Mouse (Mus musculus) heart, embryonic 13.5 days (tissue): ENCODE results near the gene Anapc7. TPM values are rescaled to one million over a fixed set of nuclear protein-coding genes. Genes with fewer than 3 reads are reported as not detected.
"Not testable (repeated sequence)": the region's sequence is repeated elsewhere in the genome, so short reads cannot be mapped to it uniquely, and the experiment has no call there.

ENCODE experiments used
- ATAC-seq: fragments of 200-750 bp; cut with Nextera tagmentation; 2 replicates; pipeline ENCODE4 v1.8.0; 2017; ENCODE audit warnings: moderate TSS enrichment; ENCODE audit not compliant: insufficient number of reproducible peaks, low FRiP score, low TSS enrichment; ENCODE audit errors: extremely low read depth
- H3K27ac ChIP-seq: fragments of 300-500 bp; sonication (generic); replicated peaks from 2 replicates; pipeline ENCODE4 v1.5.1; 2015; ENCODE audit warnings: moderate library complexity, mild to moderate bottlenecking, inconsistent platforms
- H3K27me3 ChIP-seq: fragments of 300-500 bp; sonication (generic); replicated peaks from 2 replicates; pipeline ENCODE4 v1.6.1; 2015; ENCODE audit warnings: mild to moderate bottlenecking, inconsistent platforms
- H3K36me3 ChIP-seq: fragments of 300-500 bp; sonication (generic); 2 replicates; pipeline ENCODE4 v1.6.1; 2015; ENCODE audit warnings: mild to moderate bottlenecking, inconsistent platforms
- H3K4me1 ChIP-seq: fragments of 300-500 bp; sonication (generic); 2 replicates; pipeline ENCODE4 v1.6.1; 2015; ENCODE audit warnings: inconsistent platforms
- H3K4me2 ChIP-seq: fragments of 300-500 bp; sonication (generic); 2 replicates; pipeline ENCODE4 v1.6.1; 2015; ENCODE audit warnings: inconsistent platforms, mild to moderate bottlenecking, moderate library complexity
- H3K4me3 ChIP-seq: fragments of 300-500 bp; sonication (generic); 2 replicates; pipeline ENCODE4 v1.5.1; 2015; ENCODE audit warnings: moderate library complexity, mild to moderate bottlenecking, inconsistent platforms
- H3K9ac ChIP-seq: fragments of 300-500 bp; sonication (generic); 2 replicates; pipeline ENCODE4 v1.6.1; 2015; ENCODE audit warnings: inconsistent platforms, mild to moderate bottlenecking, moderate library complexity
- H3K9me3 ChIP-seq: fragments of 300-500 bp; sonication (generic); 2 replicates; pipeline ENCODE4 v1.6.1; 2016; ENCODE audit warnings: inconsistent platforms
- WGBS: fragments of 180-500 bp; shearing (Covaris S2); methylation state at CpG from one replicate; pipeline ENCODE4 v1.1.7; 2015; ENCODE audit warnings: mixed read lengths; 5-methylcytosine and 5-hydroxymethylcytosine counted together
- polyA plus RNA-seq: library from polyadenylated mRNA; unstranded; fragments of >200 nt; fragmentation: Nextera tagmentation; extraction: Ambion mirVana; gene quantifications from 2 replicates; pipeline ENCODE4 v1.2.1, GENCODE M21; 2015

Anapc7 gene
- polyA plus RNA-seq, 1 experiment from 2014 or later: 35.5 TPM

DNA sequence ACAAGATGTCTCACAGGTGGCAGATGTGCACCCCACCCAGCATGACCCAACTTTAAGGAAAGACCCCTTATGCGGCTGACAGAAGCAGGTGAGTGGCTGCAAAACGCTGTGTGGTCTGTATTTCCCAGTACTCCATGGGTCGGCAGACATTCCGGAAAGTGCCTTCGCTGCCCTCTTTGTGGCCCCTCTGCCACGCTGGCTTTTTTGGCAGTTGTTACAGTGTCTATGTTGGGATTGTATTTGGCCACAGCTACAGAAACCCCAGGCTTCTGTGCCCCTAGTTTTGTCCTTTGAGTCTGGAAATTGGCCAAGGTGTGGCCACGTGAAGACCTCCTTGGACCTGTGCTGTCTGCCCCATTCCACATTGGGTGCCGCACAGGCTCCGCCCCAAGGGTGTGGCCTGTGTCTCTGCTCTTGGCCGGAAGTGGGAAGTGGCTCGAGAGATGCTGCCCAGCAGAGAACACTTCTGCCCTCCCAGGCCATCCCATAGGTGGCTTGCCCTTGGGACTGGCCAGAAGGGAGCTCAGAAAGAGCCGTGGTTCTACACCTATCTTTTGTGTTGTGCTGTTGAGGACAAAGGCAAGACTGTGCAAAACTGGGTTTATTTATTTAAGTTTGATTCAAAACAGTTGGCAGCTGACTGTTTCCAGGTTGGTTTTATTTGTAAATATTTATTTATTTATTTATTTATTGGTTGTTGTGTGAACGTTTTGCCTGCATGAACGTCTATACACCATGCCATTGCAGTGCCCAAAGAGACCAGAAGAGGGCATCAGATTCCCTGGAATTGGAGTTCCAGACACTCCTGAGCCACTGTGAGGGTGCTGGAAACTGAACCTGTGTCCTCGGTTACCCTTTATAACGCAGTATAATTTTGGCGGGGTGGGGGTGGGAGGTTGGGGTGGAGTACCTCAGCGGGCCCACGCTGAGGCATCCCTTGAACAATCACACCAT lies 11.5 kb upstream of the Anapc7 start:
- peaks cover 3% of the 10 kb centered on the region; the same call in 1 of the 2 replicates for H3K9me3 ChIP-seq
- no peaks in the 10 kb centered on the region for H3K4me1 ChIP-seq
- H3K9ac ChIP-seq: no peak overlapping the region
- H3K27ac ChIP-seq: no peak overlapping the region
- ATAC-seq: no peak
- H3K4me2 ChIP-seq: no peak overlapping the region
- no peak overlapping the region for H3K4me3 ChIP-seq
- peaks cover 46% of the 10 kb centered on the region for H3K36me3 ChIP-seq
- no peaks in the 10 kb centered on the region for H3K27me3 ChIP-seq
- 86% methylated on average over 19 of the region's 19 CpGs for WGBS

DNA sequence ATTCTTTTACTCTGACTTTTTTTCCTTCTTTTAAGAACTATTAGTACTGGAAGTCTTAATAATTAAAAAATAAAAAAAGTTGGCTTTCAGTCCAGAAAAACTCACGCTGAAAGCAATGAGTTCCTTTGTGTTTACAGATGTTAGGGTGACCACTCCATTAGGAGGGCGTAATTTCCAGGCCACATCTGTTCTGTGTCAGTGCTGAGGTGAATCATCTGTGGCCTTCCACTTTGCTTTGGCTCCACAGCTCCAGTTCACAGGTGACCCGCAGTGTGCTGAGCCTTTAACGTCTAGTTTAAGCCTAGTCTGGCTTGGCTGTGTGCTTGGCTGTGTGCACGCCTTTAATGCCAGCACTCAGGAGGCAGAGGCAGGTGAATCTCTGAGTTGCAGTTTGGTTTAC lies 9.6 kb upstream of the Anapc7 start:
- Histone ChIP-seq H3K4me3 (no peak overlapping the region), H3K27ac (no peak overlapping the region), H3K4me1 (no peaks in the 10 kb centered on the region), H3K9me3 (no peaks in the 10 kb centered on the region), H3K9ac (no peak overlapping the region), H3K36me3 (peaks cover 26% of the 10 kb centered on the region), H3K4me2 (no peak overlapping the region), H3K27me3 (no peaks in the 10 kb centered on the region)
- no peak for ATAC-seq
- WGBS: 76% methylated on average over 5 of the region's 5 CpGs

DNA sequence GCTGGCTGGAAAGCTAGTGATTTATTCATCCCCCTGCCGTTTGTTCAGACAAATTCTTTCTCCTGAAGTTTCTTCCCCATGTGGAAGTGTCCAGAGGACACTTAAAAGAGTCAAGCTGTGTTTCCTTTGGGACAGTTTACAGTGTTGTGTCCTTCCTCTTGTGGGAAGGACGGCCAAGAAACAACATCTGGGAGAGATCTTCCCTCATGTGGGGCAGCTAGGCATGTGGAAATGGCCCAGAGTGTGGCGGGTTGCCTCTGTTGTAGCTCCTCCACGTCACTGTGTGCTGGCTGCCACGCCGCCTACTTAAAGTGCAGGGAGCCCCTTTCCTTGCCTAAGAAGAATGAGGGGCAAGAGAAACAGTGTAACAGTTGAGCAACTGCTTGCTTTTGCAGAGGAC lies 8.7 kb upstream of the Anapc7 start:
- Histone ChIP-seq H3K4me3 (no peak overlapping the region), H3K9ac (no peak overlapping the region), H3K9me3 (no peaks in the 10 kb centered on the region), H3K27ac (no peak overlapping the region), H3K36me3 (peaks cover 17% of the 10 kb centered on the region), H3K4me2 (no peak overlapping the region), H3K27me3 (no peaks in the 10 kb centered on the region), H3K4me1 (no peaks in the 10 kb centered on the region)
- 57% methylated on average over 6 of the region's 6 CpGs for WGBS
- ATAC-seq: no peak

DNA sequence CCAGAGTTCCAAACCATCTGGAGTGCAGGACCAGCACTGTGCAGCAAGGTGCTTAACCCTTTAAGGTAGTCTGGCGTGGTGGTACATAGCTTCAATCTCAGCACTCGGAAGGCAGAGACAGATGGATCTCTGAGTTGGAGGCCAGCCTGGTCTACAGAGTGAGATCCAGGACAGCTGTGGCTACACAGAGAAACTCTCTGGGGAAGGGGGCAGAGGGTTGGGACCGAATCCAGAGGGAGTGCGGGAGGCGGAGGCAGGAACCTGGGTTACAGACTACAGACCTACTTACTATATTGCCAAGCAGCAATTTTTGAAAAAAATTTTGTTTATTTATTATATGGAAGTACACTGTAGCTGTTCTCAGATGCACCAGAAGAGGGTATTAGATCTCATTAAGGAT lies 7.1 kb upstream of the Anapc7 start:
- H3K4me1 ChIP-seq: no peaks in the 10 kb centered on the region
- no peak overlapping the region for H3K27ac ChIP-seq
- no peak overlapping the region for H3K4me3 ChIP-seq
- no peak for ATAC-seq
- peaks cover 14% of the 10 kb centered on the region for H3K36me3 ChIP-seq
- H3K27me3 ChIP-seq: no peaks in the 10 kb centered on the region
- H3K4me2 ChIP-seq: no peak overlapping the region
- WGBS: 87% methylated on average over 5 of the region's 5 CpGs
- no peak overlapping the region for H3K9ac ChIP-seq
- H3K9me3 ChIP-seq: no peaks in the 10 kb centered on the region

DNA sequence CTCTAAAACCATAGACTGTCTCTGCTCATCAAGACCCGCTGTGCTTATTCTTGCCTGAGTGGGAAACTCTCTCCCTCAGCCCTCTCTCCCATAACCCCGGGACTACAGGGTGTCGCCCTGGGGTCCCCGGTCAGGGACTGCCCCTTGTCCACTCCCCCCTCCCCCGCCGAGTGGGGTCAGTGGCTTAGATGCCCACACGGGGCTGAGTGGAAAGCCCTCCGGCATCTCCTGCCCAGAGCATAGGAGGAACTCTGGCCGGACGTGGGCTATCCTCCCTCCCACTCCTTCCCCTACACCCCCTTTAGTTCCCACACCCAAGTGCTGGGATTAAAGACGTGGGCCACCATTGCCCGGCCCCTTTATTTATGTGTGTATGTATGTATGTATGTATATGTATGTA lies 6.0 kb upstream of the Anapc7 start:
- Histone ChIP-seq H3K36me3 (peaks cover 3% of the 10 kb centered on the region), H3K4me2 (no peak overlapping the region), H3K27me3 (no peaks in the 10 kb centered on the region), H3K4me3 (no peak overlapping the region), H3K4me1 (no peaks in the 10 kb centered on the region), H3K9ac (no peak overlapping the region), H3K9me3 (no peaks in the 10 kb centered on the region), H3K27ac (no peak overlapping the region)
- no peak for ATAC-seq
- 86% methylated on average over 12 of the region's 12 CpGs for WGBS

DNA sequence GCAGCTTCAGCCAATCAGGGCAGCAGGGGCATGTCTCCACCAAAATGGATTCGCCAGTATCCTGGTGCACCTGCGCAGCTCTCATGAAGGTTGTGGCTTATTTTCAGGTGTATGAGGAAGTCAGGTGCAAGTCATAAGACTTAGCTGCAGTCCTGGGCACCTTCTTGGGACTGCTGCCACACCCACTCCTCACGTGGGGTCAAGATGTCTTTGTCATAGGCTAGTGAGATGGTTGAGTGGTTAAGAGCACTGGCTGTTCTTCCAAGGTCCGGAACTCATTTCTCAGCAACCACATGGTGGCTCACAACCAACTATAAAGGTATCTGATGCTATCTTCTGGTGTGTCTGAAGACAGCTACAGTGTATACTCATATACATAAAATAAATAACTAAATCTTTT lies 817 bp upstream of the Anapc7 start:
- not testable (repeated sequence) for H3K36me3 ChIP-seq, H3K4me3 ChIP-seq, H3K27ac ChIP-seq, H3K9ac ChIP-seq, ATAC-seq, H3K27me3 ChIP-seq, H3K4me2 ChIP-seq, H3K9me3 ChIP-seq
- WGBS: 47% methylated on average over 4 of the region's 4 CpGs
- H3K4me1 ChIP-seq: peaks cover 22% of the 10 kb centered on the region

DNA sequence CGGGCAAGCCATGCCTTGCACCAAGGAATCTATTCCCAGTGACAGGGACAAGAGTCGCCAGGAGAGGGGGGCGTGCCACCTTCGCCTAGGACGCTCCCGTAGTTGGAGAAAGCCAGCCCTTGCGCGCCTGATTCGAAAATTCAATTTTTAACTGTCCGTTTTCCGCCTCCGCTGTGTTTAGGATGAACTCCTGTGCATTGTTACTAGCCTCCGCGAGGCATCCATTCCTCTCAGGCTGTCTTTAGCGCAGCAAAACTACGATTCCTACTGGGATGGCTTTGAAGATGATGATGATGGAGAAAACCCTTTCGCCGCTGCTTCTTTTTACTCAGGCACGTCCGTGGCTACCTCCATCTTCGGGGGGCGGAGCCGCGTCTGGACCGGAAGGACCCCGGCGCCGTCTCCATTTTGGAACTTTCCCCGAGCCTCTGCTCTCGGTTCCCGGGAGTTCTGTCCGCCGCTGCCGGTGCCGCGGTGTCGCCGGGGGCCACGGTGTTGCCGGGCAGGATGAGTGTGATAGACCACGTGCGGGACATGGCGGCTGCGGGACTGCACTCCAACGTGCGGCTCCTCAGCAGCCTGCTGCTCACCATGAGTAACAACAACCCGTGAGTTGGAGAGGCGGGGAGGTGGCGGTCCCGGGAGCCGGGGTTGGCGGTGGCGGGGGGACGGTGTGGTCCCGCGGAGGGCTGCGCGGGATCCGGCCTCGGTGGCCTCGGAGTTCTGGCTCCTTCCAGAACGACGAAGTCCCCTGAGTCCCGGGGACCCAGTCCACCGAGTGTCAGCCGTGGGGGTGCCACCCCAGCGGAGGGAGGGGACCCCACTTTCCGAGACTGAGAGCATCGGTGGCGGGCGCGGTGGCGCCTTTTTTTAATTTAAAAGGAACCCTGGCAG lies 825 bp downstream of the Anapc7 start:
- Histone ChIP-seq H3K9ac (peak overlapping the region; percentile 97), H3K36me3 (peaks cover 12% of the 10 kb centered on the region), H3K27ac (peak overlapping the region; percentile 85), H3K4me2 (peak overlapping the region; percentile 92), H3K27me3 (no peaks in the 10 kb centered on the region), H3K4me1 (peaks cover 22% of the 10 kb centered on the region), H3K9me3 (no peaks in the 10 kb centered on the region), H3K4me3 (peak overlapping the region; percentile 99)
- under 1% methylated on average over 73 of the region's 73 CpGs for WGBS
- ATAC-seq: peak; percentile 82

DNA sequence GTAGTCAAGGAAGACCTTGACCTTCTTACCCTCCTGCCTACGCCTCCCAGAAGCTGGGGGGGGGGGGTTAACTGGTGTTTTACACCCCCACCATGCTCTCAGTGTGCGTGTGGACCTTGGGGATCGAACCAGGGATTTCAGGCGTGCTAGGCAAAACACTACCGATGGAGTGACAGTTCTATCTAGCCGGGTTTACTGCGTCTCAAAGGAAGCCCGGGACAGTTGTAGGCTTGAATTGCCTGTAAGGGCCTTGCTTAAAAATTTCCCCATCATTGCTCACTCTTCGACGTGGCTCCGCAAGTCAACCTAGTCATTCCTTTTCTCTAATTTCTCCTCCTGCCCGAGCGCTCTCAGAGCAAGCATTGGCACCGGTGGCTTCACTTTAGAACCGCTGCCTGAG lies 1.6 kb downstream of the Anapc7 start:
- no peak for ATAC-seq
- Histone ChIP-seq H3K9ac (peak overlapping the region; percentile 97), H3K4me1 (peaks cover 22% of the 10 kb centered on the region), H3K4me3 (peak overlapping the region; percentile 99), H3K9me3 (no peaks in the 10 kb centered on the region), H3K36me3 (peaks cover 16% of the 10 kb centered on the region), H3K27ac (peak overlapping the region; percentile 85), H3K4me2 (peak overlapping the region; percentile 92), H3K27me3 (no peaks in the 10 kb centered on the region)
- 22% methylated on average over 15 of the region's 15 CpGs for WGBS

DNA sequence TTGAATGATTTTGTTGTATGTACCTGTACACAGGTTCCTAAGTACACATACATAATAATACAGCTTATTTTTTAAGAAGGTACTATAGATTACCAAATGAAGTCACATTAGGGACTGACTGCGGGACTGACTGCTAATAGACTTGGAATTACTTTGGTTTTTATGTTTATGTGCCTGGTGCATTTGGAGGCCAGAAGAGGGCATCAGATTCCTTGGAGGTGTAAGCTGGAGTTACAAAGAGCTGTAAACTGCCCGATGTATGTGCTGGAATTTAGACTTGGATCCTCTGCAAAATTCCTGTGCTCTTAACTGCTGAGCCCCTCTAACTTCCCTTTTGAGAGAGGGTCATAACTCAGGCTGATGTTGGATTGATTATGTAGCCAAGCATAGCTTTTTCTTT lies 4.1 kb downstream of the Anapc7 start:
- Histone ChIP-seq H3K27ac (no peak overlapping the region), H3K4me3 (no peak overlapping the region), H3K4me2 (no peak overlapping the region), H3K9ac (no peak overlapping the region), H3K27me3 (no peaks in the 10 kb centered on the region), H3K36me3 (peaks cover 41% of the 10 kb centered on the region), H3K9me3 (no peaks in the 10 kb centered on the region), H3K4me1 (peaks cover 22% of the 10 kb centered on the region)
- 73% methylated on average over 2 of the region's 2 CpGs for WGBS
- ATAC-seq: no peak

DNA sequence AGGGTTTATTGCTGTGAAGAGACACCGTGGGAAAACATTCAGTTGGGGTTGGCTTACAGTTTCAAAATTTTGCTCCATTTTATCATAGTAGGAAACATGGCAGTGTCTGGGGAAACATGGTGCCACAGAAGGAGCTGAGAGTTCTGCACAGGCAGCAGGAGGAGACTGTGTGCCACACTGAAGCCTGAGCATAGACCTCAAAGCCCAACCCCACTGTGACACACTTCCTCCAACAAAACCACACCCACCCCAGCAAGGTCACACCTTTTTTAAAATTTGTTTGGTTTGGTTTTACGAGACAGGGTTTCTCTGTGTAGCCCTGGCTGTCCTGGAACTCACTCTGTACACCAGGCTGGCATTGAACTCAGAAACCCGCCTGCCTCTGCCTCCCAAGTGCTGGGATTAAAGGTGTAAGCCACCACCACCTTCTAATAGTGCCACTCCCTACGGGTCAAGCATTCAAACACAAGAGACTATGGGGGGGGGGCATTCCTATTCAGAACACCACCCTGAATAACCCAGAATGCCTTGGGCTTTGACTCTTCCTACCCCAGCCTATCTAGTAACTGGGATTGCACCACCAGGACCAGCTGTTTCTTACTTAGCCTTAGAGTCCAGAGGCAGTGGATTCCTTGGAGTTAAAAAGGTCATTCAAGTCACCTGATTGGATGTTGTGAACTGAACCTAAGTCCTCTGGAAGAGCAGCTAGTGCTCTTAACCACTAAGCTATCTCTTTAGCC lies 8.7 kb downstream of the Anapc7 start:
- Histone ChIP-seq H3K27ac (no peak overlapping the region), H3K4me2 (no peak overlapping the region), H3K9me3 (no peaks in the 10 kb centered on the region), H3K4me1 (no peaks in the 10 kb centered on the region), H3K4me3 (no peak overlapping the region), H3K36me3 (peaks cover 84% of the 10 kb centered on the region), H3K27me3 (no peaks in the 10 kb centered on the region), H3K9ac (no peak overlapping the region)
- ATAC-seq: no peak
- WGBS: 87% methylated on average over 4 of the region's 4 CpGs

DNA sequence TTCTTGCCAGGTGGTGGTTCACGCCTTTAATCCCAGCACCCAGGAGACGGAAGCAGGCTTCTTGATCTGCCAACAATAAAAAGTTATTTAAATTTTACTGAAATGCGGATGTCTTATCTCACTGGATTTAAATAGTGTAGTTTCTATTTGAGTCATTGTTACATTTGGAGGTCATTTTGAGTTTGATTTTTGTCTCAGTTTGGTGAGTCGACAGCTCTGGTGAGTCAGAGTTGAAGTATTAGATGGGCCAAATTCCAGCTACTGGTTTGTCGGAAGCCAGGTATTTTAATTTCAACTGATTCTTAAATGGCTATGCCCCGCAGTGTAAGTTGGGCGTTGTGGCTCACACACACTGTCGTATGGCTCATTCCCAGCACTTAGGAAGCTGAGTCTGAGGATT lies 9.7 kb downstream of the Anapc7 start:
- Histone ChIP-seq H3K27me3 (no peaks in the 10 kb centered on the region), H3K4me2 (no peak overlapping the region), H3K9me3 (no peaks in the 10 kb centered on the region), H3K9ac (no peak overlapping the region), H3K27ac (no peak overlapping the region), H3K4me3 (no peak overlapping the region), H3K4me1 (no peaks in the 10 kb centered on the region), H3K36me3 (peaks cover 92% of the 10 kb centered on the region)
- no peak for ATAC-seq
- 80% methylated on average over 8 of the region's 8 CpGs for WGBS
